Mouse (Mus musculus) embryo, embryonic 11.5 days (tissue): ENCODE results near the gene F11.

Experiments used
- DNase-seq: peaks from one replicate; pipeline ENCODE4 v3.0.0-alpha.2; 2012; ENCODE audit warnings: low read depth, low spot score

F11 gene

GRCm38 (mm10) chr8:45261920-45262319 lies at the start of gene F11:
F11 (minus strand) TSS chr8:45262031.
- no peak for DNase-seq

DNA sequence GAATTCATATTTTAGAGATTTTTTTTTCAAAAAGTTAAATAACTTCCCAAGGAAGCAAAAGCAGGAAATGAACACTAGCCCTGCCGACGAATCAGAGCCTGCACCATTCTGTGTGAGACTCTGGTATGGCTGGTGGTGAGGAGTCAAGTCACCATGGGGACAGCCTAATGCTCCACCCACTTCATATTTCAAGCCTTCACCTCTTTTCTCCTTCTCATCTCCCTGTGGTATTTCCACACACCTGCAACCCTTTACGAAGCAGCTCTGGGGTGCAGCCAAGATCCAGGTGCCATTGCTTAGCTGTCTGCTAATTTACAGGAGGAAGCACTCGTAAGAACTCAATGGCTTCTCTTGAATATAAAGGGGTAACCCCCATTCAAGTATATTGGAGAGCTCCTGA lies 49.1 kb upstream of the F11 start:
- no peak for DNase-seq

GRCm38 (mm10) chr8:45308366-45308765 lies 46.5 kb upstream of the F11 start, which contains the start of gene Gm45753:
Gm45753 (minus strand) TSS chr8:45308466.
- no peak for DNase-seq

GRCm38 (mm10) chr8:45305479-45305878 lies 43.6 kb upstream of the F11 start:
- no peak for DNase-seq

DNA sequence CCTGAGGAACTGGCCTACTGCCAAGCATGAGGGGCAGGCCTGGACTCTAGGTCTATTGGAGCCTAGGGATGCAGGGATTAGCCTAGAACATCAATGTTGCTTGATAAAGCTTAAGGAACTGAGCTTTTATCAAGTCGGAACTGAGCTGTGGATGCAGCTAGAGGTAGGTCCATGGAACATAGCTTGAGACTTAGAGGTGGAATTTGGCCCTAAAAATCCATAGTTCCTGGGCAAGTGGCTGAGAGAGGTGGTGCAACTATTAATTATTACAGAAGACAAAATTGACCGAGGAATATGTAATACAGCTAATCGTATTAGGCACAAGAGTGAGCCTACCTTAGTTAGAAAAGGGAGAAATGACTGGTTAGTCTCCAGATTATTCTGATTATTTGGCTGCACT lies 42.5 kb upstream of the F11 start:
- no peak for DNase-seq

DNA sequence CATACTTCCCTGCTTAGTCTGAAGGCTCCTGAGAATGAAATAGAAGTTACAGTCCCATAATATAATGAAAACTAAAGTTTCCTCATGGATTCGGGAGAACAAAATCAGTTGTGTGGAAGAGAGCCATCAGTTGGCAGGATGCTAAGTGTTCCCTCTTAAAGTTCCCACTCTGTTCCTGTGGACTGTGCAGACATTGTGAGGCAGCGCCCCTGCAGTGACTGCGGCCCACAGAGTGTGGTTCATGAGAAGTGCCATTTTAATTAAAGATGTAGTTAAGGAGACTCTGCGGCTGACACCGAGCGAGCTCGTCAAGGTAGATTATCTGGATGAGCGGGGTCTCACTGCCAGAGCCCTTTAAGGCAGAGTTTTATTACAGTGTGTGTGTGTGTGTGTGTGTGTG lies 40.6 kb upstream of the F11 start:
- DNase-seq = no peak

DNA sequence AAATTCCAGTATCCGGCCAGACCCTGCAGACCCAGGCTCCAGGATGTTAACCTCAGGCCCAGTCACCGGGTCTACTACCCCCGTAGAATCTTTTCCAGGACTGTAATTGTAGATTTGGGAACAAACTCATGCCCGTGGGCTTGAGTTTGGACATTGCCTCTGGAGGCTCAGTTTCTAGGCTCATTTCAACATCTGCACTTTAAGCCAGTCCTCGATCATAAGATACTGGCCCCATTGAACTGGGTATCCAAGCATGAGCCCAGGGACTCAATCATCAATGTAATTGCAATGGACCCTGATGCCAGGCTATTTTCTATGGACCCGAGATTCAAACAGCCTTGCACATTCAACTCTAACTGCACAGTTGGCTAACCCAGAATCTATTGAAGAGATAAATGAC lies 33.4 kb upstream of the F11 start:
- DNase-seq = no peak

DNA sequence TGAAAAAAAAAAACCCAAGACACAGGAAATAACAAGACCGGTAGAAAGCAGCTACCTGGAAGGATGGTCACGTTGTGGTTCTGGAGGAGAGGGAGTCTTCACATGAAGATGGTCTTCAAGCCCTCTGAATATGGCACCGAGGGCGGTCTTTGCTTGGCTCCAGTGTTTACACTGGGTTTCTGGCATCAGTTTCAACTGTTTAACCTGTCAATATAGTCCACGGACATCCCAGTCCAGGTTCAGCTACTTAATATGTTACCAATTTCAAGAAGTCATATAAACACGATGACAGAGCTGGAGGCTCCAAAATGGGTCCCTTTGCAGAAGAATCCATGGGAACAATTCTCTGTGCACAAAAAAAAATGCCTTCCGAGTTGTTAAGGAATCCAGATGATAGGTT lies 32.9 kb upstream of the F11 start, which contains the start of gene Klkb1:
Gene Klkb1, minus strand, starts transcription at position 173 of the 400 bp plus-strand sequence.
- DNase-seq = no peak

- DNase-seq = no peak
Measured at GRCm38 (mm10) chr8:45291790-45292189, 30.0 kb upstream of the F11 start.

- no peak for DNase-seq
Measured at GRCm38 (mm10) chr8:45281630-45282029, 19.8 kb upstream of the F11 start.

- DNase-seq = no peak
Measured at GRCm38 (mm10) chr8:45277453-45277852, 15.6 kb upstream of the F11 start.

GRCm38 (mm10) chr8:45274317-45274716 lies 12.5 kb upstream of the F11 start:
- DNase-seq = no peak

GRCm38 (mm10) chr8:45269056-45269455 lies 7.2 kb upstream of the F11 start:
- no peak for DNase-seq

- no peak for DNase-seq
Measured at GRCm38 (mm10) chr8:45268485-45268884, 6.7 kb upstream of the F11 start.

- DNase-seq = no peak
Measured at GRCm38 (mm10) chr8:45267611-45268391, 6.0 kb upstream of the F11 start.

- DNase-seq = no peak
Measured at GRCm38 (mm10) chr8:45266993-45267392, 5.2 kb upstream of the F11 start.

- no peak for DNase-seq
Measured at GRCm38 (mm10) chr8:45264918-45265317, 3.1 kb upstream of the F11 start.

DNA sequence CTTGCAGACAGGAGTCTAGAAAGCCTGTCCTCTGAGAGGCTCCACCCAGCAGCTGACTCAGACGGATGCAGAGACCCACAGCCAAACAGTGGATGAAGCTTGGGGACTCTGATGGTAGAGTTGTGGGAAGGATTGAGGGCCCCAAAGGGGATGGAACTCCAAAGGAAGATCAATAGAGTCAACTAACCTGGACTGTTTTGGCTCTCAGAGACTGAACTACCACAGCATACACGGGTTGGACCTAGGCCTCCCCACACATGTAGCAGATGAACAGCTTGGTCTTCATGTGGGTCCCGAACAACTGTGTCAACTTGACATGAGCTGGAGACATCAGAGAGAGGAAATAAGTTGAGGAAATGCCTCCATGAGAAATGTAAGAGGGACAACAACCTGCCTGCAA lies 1.0 kb upstream of the F11 start:
- DNase-seq = no peak

- DNase-seq = no peak
Measured at GRCm38 (mm10) chr8:45258421-45258820, 3.4 kb downstream of the F11 start.

DNA sequence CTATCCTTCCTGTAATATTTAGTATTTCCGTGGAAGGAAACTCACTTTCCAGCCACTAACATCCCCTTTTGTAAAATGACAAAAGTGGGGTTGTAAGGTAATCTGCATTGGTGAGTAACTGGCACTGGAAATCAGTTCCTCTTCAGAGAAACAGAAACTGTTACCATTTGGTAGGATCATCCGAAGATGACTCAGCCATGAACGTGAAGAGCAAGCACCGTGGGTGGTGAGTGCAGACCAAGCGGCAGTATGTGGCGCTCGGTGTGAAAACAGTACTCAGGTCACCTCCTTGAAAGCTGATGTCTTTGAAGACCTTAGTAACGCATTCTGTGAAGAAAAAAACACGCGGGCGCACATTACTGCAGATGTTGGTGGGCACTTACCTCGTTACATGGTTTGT lies 6.8 kb downstream of the F11 start:
- no peak for DNase-seq

DNA sequence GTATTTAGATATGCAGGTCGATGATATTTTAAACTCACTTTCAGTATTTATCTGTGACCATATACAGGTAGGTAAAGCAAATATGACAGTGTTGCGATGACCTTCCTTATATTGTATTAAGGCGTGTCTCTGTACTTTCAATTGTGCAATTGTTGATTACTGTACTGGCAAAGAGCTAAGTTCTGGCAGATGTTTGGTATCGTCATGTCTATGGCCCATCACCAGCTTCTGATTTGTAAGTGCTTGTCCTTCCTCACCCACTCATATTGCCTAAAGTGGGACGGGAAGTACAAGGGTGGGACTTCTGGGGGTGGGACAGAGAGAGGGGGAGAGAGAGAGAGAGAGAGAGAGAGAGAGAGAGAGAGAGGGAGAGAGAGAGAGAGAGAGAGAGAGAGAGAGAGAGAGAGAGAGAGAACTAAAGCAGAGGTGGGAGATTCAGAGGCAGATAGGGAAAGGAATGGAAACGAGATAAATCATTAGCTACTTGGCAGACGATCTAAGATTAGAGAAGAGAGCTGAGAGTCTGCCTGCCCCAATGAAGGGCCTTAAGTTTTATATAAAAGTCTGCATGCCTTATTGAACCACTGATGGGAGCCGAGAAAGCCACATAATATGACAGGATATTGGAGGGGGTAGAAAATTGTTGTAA lies 7.5 kb downstream of the F11 start:
- DNase-seq = no peak

GRCm38 (mm10) chr8:45253586-45253985 lies 8.2 kb downstream of the F11 start:
- no peak for DNase-seq

DNA sequence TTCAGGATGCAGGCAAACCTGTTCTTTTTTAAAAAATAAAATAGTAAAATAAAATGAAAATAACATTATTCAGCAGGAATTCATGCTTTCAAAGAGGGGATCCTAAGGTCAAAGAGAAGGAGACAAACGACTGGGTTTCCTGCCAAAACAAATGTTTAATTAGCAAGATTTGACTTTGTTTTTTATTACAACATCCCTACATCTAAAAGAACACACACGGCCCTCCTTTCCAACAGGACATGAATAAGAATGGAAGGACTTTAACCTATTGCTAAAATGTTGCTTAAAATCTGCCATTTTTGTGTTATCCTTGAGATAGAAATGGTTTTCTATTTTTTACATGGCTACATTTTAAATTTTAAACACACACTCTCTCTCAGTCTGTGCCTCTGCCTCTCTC lies 8.7 kb downstream of the F11 start:
- no peak for DNase-seq
